Mouse (Mus musculus) frontal cortex, postnatal 36 days (tissue): Measurements from ENCODE around the gene Col28a1.

Source experiments
- DNase-seq, 2 experiments: peaks; one replicate each; pipeline ENCODE4 v3.0.0; 2022; ENCODE audit warnings: low spot score in 2 of 2

The Col28a1 gene

DNA sequence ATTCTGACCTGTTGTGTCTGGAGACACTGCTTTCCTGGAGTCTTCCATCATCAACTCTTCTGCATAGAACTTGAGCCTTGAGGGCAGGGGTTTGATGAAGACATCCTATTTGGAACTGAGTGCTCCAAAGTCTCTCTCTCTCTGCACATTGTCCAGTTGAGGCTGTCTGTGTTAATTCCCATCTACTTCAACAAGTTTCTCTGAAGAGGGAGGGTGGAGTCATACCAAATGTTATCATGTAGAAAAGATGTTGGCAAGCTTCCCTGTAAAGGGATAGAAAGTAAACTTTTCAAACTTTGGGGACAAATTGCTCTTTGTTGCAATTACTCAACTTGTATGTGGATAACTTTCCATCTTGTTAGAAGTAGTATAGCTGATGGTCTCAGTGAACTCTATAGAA lies at the start of gene Col28a1:
Gene Col28a1, minus strand, starts transcription at position 101 of the 400 bp plus-strand sequence.
- no peak for DNase-seq

DNA sequence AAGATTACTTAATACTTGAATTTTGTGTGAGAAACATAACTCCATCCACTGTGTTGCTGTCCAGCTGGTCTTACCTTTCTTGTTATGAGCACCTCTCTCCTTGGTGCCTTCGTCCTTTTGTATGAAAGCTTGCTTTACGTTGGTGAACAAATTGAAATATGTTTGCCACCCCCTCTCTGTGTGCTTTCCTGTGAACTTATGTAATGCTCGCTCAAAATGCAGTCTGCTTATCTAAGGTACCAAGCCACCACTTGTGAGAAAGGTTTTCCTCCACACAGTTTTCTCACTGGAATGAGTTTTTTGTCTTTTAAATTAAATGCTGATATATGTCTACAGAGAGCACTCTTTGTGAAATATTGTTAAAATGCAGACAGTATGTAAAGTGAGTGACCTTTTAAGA lies 36.2 kb upstream of the Col28a1 start:
- no peak for DNase-seq

DNA sequence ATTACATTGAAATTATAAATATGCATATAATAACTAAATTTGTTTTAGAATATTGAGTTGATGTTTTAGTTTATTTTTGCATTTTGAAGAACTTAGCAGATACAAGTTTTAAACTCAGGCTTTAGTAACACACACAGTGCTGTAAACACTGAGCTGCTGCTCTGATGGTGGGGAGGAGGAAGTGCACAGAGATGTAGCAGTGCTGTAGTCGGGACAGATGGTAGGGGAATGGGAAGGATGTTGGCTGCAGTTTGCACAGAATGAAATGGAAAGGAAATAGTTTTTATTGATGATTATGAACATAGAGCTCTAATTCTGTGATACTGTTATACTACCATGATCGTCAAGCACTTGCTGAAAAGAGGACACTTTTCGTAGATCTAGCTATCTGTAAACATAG lies 34.6 kb upstream of the Col28a1 start:
- DNase-seq, result no peak

DNA sequence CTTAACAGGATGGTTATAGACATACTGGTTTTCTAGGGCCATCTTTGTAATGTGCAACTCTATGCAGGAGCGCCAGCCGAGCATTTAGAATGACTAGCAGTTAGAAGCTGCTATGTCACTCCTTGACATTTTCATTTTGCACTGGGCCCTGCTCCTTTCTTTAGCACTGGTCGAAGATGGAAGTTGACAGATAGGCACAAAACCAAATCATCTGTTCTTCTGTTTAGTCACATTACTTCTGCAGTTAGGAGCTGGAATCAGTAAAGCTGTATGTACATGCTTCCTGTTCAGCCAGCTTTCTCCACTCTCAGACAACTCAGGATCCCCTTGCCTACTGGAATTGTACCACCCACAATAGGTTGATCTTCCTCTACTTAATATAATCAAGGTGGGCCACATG lies 18.2 kb upstream of the Col28a1 start:
- DNase-seq, result no peak

DNA sequence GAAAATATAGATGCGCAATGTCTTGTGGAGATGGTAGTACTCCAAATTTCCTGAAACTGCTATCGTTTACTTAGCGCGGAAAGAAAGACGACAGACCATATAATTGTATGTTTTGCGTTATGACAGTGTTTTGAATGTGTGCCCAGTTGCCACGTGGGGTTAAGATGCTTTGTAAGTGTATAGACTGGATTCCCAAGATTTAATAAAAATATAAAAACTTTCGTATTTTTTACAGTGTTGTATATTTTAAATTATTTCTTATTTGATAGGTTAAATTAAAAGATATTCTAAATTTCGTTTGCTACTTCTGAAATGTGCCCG lies 17.4 kb upstream of the Col28a1 start:
- DNase-seq, result no peak

DNA sequence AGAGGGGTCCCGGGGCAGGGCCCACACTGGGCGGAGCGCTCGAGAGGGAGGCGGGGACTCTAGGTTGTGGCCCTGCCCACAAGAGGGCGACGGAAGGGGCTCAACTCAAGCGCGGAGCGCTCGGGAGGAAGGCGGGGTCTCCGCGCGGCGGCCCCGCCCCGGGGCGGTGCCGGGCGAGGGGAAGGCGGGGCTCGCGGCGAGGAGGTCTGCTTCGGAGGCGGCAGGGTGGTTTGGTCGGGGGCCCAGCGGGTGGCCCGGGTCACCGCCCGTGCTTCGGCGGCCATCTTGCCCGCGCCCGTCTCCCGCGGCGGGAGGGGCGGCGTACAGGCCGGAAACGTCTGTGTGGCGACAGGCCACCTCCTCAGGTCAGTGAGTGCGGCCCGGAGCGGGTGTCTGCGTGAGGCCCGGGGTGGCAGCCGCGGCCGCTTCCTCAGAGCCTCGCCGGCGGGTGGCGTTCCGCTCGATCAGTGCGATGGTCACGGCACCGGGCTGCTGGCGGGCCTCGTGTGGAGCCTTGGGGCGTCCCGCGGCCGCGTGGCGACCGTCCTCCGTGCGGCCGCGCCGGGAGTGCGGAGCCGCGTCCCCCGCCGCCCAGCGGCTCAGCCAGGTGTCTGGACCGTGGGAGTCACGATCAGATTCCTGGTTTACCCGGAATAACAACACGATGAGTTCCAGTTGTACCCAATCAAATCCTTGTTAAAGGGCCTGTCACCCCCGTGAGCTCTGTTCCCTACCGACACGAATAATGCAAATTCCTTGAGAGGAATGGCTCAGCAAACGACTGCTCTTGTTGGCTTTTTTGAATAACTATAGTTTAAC lies 16.8 kb upstream of the Col28a1 start, which contains the start of gene Mios:
Gene Mios, plus strand, starts transcription at position 176 of the 819 bp plus-strand sequence.
- DNase-seq, result peak; percentile 78 to 80

DNA sequence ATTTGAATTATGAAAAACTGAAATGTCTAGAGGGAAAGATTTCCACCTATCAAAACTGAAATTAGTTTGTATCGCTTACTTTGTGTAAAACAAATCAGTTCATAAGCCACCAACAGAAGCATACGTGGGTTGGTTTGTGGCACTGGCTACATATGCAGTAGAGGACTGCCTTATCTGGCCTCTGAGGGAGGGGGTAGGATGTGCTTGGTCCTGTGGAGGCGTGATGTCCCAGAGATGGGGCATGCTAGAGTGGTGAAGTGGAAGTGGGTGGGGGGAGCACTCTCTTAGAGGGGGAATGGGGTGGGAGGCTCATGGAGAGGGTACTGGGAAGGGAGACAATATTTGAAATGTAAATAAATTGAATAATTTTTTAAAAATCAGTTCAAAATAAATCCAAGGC lies 2.5 kb downstream of the Col28a1 start:
- no peak for DNase-seq

DNA sequence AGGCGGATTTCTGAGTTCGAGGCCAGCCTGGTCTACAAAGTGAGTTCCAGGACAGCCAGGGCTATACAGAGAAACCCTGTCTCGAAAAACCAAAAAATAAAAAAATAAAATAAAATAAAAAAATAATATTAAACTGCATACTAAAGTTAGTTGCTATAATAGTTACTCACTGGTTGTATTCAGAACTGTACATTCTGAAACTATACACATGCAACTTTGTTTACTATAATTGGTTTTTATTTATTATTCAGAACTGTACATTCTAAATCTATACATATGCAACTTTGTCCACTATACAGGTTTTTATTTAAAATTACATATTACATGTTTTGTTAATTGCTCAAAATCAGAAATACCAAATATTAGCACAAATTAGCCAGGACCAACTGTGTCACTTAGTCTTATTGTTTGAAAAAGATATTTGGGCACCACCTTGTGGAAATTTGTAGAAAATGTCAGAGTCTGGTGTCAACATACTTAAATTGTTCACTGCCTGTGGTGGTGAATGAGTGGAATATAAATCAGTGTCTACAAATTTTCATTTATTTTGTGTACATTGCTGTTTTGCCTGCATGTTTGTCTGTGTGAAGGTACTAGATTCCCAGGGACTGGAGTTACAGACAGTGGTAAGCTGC lies 3.7 kb downstream of the Col28a1 start:
- no peak for DNase-seq

DNA sequence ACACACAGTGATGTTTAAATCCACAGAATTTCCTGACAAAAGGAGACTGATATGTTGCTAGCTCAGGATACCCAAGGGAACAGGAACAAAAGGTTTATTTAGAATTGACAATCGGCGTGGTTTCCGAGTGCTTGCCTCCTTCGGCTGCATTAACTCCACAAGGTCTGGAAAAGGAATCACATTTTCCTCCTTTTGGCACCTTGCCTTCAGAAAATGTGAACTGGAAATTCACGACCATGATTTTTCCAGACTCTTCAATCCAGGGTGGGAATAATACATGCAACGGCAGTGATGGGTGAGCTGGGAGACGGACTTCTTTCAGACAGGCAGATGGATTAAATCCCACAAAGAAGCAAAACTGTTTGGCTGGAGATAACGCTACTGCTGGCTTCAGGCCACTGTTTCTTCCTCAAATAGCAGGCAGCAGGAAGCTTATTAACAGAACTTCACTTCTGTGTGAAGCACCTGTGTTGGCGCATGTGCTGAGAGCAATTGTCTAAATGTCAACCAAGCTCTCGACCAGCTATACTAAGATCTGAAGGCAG lies 13.9 kb downstream of the Col28a1 start:
- peak; percentile 1 to 26 for DNase-seq

DNA sequence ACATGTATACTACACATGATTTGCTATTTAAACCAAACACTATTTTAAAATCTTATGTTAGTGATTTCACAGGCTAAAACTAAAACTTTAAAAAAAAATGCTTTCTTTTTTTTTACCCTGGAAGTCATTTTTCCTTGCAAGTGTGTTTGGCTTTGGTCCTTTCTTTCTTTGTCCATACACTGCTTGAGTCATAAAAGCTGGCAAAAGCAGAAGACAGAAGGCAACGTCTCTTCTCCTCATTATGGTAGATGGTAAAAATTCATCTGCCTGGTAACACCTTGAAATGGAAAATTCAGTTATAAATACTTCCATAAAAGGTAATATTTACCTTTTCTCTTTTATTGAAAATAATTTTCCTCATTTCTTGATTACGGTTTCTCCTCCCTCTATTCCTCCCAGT lies 16.3 kb downstream of the Col28a1 start:
- peak in 1 of 2 experiments; percentile 12 for DNase-seq

DNA sequence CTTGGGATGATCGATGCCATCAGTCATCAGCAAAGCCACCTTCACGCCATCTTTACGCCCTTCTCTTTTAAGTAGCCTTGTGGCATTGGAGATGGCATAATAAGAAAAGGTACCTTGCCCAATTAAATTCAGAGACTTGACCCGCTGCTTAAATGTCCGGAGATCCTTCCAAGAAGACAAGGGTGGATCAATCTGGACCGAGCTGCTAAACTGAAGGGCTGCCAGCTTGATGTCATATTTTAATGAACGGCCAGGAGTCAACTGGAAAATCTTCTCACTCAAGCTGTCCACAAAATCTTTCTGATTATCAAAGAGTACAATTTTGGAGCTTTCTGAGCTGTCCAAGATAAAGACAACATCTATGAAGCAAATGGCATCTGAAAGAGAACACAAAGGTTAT lies 17.1 kb downstream of the Col28a1 start:
- no peak for DNase-seq

DNA sequence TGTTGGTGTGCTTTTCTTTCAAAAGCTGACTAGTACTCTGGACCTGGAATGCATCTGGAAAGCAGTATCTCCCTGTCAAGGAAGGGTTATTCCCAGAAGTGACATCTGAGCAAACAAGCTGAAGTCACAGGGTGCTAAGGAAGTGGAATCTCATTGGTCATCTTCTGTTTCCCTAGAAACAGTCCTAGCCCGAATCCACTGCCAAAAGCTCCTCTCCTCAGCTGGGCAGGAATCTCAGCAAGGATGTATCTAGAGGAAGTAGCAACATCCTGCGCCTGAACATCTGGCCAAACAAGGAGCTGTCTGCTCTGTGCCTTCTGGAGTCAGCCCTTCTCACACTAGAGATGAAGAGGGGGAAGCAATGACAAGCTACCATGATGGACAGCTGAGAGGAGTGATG lies 18.4 kb downstream of the Col28a1 start:
- DNase-seq, result no peak

DNA sequence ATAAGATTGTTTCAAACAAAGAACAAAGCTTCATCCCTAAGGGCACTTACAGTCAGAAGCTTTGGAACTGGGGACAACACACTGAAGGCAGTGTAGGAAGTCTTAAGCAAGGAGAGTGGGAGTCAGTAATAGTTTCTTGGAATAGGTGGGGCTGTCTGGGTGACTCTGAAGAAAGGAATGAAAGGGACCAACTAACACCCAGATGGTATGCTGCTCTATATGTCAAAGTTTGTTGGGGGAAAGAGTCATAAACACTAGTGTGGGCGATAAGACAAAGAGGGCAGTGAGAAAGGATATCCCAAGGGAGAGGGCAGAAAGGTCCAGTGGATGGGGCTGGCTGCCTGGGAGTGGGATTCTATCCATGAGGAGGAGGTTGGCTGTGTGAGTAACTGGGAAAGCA lies 20.3 kb downstream of the Col28a1 start:
- DNase-seq, result no peak

DNA sequence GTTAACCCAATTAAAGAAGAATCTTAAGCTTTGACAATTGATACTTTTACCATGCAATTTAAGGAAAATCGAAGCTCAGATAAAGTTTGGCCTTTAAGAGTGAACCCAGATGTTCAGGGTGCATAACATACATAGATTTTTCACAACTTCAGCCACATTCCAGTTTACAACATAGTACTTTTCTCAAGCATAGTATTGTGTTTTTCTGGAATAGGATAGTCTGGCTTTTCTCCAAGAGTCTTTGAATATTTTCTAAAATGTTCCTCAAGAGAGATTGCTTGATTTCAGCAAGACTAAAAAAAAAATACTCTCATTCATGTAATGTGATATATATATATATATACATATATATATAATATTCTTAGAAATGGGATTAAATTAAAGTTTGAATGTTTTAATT lies 27.7 kb downstream of the Col28a1 start:
- DNase-seq, result no peak

DNA sequence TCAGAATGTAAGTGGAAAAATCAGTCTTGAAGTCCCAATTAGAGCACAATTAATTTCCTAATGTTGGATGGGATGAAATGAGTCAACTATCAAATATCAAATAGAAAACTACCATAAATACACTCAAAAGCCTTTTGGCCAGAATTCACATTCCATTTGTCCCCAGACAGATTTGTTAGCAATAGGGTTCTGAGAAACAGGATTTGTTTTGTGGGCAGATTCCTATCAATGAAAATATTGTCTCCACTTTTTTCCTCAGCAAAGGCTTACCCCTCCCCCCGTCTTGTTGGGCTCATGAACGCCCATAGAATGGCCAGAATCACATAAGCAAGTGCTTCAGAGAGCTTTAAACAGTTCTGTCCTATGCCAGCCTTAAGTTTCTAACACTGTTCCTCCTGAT lies 32.4 kb downstream of the Col28a1 start:
- DNase-seq, result no peak

DNA sequence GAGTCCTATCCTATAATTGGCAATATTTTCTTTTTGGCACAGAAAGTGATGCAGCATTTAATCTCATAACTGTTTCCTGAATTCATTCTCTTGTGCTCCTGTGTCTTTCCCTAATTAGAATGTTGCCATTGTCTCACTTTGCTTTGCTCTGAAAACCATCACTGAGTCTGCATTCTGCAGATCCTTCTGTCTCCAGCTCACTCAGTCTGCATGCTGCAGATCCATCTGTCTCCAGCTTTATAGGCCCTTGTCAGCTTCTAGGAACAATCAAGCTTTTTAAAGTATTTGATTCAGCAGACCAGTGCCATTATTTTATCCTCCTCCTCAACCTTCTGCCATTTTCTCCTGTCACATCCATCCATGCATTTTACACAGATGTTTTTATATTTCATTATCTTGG lies 35.3 kb downstream of the Col28a1 start:
- no peak for DNase-seq

DNA sequence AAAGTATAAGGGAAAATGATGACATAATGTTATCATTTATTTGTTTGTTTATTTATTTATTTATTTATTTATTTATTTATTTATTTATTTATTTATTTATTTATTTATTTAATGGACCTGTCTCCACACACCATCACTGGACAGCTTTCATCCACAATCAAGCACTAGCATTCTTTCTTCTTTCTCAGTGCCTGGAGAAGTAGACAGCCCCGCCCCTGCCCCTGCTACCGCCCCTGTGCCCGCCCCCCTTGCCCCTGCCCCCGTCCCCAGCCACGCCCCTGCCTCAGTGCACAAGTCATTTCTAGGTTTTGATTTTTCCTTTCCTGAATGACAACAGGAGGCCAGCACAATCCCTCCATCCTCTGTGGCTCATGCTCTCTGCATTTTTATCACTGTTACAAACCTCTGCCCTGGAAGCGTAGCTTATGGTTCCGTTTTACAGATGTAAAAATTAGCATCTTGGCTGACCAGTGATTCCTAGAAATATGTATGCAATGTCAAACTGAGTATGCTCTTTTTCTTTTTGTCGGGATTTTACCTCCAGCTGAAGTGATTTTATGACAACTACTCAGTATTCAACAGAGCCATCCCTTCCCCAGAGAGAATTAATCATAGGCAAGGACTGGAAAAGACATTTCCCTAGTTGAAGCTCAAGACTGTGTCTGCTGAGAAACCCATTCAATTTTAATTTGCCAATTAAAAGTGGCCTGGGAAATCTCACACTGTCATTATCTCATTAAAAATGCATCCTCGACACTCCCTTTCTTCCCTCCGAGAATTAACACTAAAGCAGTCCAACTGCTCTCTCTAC lies 39.7 kb downstream of the Col28a1 start:
- no peak for DNase-seq

DNA sequence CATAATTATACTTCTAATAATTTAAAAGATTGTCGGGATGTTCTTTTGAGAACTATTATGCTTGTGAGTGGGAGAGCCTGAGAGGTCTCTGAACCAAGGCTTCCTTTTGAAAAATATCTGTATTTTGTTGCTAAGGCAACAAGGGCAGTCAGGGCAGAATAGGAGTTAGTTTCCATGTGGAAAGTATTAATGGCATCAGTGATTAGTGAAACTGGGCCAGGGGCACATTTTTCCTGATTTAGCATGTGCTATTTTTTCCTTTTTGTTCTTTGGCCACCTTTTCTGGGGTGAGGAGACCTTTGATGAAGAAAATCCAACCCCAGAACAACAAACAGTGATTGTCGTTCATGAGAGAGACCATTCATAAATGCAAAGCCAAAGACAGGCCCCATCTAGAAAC lies 43.5 kb downstream of the Col28a1 start:
- no peak for DNase-seq

DNA sequence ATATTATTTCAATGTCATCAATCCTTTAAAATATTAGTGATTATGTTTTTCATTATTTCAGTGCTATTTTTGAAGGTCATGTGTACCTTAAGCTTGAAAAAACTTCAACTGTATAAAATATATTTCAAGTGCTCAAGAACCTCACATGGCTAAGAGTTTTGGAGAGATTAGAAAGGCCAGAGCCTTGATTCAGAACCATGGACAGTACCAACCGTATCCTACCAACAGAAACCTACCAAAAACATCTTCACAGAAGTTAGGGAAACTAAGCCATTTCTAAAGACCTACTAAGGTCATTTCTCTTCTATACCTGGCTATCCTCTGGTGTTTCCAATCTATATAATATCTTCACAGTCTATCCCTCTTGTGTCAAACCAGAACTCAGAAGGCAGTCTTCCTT lies 50.5 kb downstream of the Col28a1 start:
- DNase-seq, result no peak

DNA sequence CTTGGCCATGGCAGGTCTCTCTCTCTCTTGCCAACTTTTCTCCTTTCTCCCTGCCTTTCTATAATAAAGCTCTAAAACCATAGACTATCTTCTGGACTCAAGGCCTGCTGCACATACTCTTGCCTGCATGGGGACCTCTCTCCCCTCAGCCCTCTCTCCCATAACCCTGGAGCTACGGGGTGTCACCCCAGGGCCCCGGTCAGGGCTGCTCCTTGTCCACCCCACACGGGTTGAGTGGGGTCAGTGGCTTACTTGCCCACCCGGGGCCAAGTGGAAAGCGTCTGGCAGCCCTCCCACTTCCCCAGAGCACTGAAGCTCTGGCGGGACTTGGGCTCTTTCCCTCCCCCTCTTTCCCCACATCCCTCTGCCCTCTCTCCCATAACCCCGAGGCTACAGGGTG lies 62.3 kb downstream of the Col28a1 start:
- DNase-seq, result no peak

DNA sequence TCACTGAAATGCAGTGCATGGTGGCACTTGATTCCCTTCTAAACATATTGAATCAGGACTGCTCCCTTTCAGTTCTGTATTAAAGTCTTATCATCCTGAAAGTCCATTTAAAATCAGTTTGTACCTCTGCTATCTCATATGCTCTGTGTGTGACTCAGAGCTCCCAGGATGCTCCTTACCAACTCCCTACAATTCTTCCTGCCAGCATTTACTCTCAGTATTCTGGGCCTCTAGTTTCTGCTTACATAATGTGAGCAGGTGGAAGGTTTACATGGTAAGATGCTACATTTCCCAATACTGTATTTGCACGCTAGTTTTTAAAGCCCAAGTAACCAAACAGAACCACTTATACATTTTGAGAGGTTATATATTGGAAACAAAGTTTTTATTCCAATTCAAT lies 64.3 kb downstream of the Col28a1 start:
- DNase-seq, result no peak

DNA sequence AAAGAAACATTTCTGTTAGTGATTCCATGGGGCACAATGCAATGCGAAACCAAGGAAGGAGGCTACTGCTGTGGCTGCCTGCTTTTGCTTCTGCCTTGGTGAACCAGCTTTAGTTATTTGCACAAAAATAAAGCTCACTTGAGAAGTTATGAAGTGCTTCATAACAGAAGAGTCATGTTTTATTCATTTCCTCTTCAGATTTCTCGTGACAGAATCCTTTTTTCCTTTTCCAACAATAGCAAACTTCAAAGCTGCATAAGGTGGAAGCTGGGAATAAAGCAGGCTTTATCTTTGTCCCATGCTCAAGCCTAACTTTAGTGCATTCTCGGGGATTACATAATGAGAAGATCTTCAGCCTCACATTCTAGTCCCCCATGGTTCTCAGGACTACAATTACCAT lies 65.9 kb downstream of the Col28a1 start:
- no peak for DNase-seq

DNA sequence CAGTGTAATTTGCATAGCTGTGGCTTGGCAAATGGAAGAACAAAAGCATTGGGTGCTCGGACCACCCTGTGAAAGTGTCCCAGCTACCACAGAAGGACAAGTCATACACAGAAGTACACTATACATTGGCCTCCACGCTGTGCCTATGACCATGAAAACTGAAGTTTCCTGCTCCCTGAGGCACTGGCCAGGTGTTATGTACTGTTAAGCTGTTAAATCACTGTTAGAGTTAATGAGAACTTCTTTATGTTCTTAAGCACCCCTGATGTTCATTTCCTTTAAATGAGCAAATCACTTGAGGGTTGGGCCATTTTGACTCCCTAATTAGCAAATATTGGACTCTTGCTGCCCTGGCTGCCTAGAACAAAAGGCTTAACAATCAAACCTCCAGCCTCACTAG lies 73.3 kb downstream of the Col28a1 start:
- DNase-seq, result no peak
